Mouse (Mus musculus) kidney, embryonic 14.5 days (tissue): Measurements from ENCODE around the gene Zfp709. TPM values are rescaled to one million over a fixed set of nuclear protein-coding genes. Genes with fewer than 3 reads are reported as not detected.

Experiments
- polyA plus RNA-seq: library from polyadenylated mRNA; unstranded; fragments of >200 nt; fragmentation: Nextera tagmentation; extraction: Ambion mirVana; gene quantifications from 2 replicates; pipeline ENCODE4 v1.2.1, GENCODE M21; 2014

The Zfp709 gene
- polyA plus RNA-seq, 1 experiment from 2014 or later: 7.7 TPM

Other genes with a start within 250 kb of the Zfp709 start
- gene Unc13a, start 210.3 kb upstream of the Zfp709 start, polyA plus RNA-seq: 0.50 and 0.53 TPM in 2 replicates
- 3.0 and 5.2 TPM in 2 replicates for gene Jak3, start 205.7 kb upstream of the Zfp709 start, polyA plus RNA-seq
- 1.2 TPM in 1 of 2 replicates, not detected in the other for gene Insl3, start 192.8 kb upstream of the Zfp709 start, polyA plus RNA-seq
- 1.1 and 1.6 TPM in 2 replicates for gene B3gnt3, start 180.2 kb upstream of the Zfp709 start, polyA plus RNA-seq
- 5.5 and 6.5 TPM in 2 replicates for gene Fcho1, start 156.3 kb upstream of the Zfp709 start, polyA plus RNA-seq
- 4.8 and 10.5 TPM in 2 replicates for gene Zfp882, start 26.6 kb downstream of the Zfp709 start, polyA plus RNA-seq
- 29.1 and 30.9 TPM in 2 replicates for gene Zfp617, start 26.6 kb downstream of the Zfp709 start, polyA plus RNA-seq
- gene Zfp961, start 69.0 kb downstream of the Zfp709 start, polyA plus RNA-seq: 28.3 and 32.4 TPM in 2 replicates
- 0.86 and 1.2 TPM in 2 replicates for gene Cyp4f18, start 127.6 kb downstream of the Zfp709 start, polyA plus RNA-seq
- not detected in 2 replicates for gene Olfr372, start 159.2 kb downstream of the Zfp709 start, polyA plus RNA-seq
- gene Olfr373, start 201.2 kb downstream of the Zfp709 start, polyA plus RNA-seq: 0.04 TPM in 1 of 2 replicates, not detected in the other
- gene Olfr374, start 225.0 kb downstream of the Zfp709 start, polyA plus RNA-seq: 0.10 TPM in 1 of 2 replicates, not detected in the other